Mouse (Mus musculus) midbrain, embryonic 13.5 days (tissue): ENCODE results near the gene Rasgef1b. TPM values are rescaled to one million over a fixed set of nuclear protein-coding genes. Genes with fewer than 3 reads are reported as not detected.

Source experiments
- ATAC-seq: fragments of 200-750 bp; cut with Nextera tagmentation; 2 replicates; pipeline ENCODE4 v1.8.0; 2017; ENCODE audit warnings: mild to moderate bottlenecking, moderate TSS enrichment, moderate library complexity
- H3K27ac ChIP-seq: fragments of 300-500 bp; sonication (generic); 2 replicates; pipeline ENCODE4 v1.5.1; 2015; ENCODE audit warnings: inconsistent platforms, mild to moderate bottlenecking, moderate library complexity
- H3K27me3 ChIP-seq: fragments of 300-500 bp; sonication (generic); 2 replicates; pipeline ENCODE4 v1.6.1; 2015; ENCODE audit warnings: mild to moderate bottlenecking, inconsistent platforms
- H3K36me3 ChIP-seq: fragments of 300-500 bp; sonication (generic); 2 replicates; pipeline ENCODE4 v1.6.1; 2015; ENCODE audit warnings: mild to moderate bottlenecking, inconsistent platforms
- H3K4me1 ChIP-seq: fragments of 300-500 bp; sonication (generic); replicated peaks from 2 replicates; pipeline ENCODE4 v1.6.1; 2015; ENCODE audit warnings: inconsistent platforms
- H3K4me2 ChIP-seq: fragments of 300-500 bp; sonication (generic); replicated peaks from 2 replicates; pipeline ENCODE4 v1.6.1; 2015; ENCODE audit warnings: moderate library complexity, mild to moderate bottlenecking, inconsistent platforms
- H3K4me3 ChIP-seq: fragments of 300-500 bp; sonication (generic); replicated peaks from 2 replicates; pipeline ENCODE4 v1.5.1; 2015; ENCODE audit warnings: mild to moderate bottlenecking, inconsistent platforms
- H3K9ac ChIP-seq: fragments of 300-500 bp; sonication (generic); replicated peaks from 2 replicates; pipeline ENCODE4 v1.6.1; 2015; ENCODE audit warnings: mild to moderate bottlenecking, inconsistent platforms
- H3K9me3 ChIP-seq: fragments of 300-500 bp; sonication (generic); 2 replicates; pipeline ENCODE4 v1.6.1; 2016; ENCODE audit warnings: mild to moderate bottlenecking, inconsistent platforms
- WGBS: fragments of 180-500 bp; shearing (Covaris S2); methylation state at CpG from one replicate; pipeline ENCODE4 v1.1.7; 2015; 5-methylcytosine and 5-hydroxymethylcytosine counted together
- polyA plus RNA-seq: library from polyadenylated mRNA; unstranded; fragments of >200 nt; fragmentation: Nextera tagmentation; extraction: Ambion mirVana; gene quantifications from 2 replicates; pipeline ENCODE4 v1.2.1, GENCODE M21; 2015

Rasgef1b gene
- polyA plus RNA-seq, 1 experiment from 2014 or later: 69.2 TPM

- H3K9ac ChIP-seq: no peak overlapping the region
- 6% methylated on average over 7 of the region's 7 CpGs for WGBS
- H3K9me3 ChIP-seq: no peaks in the 10 kb centered on the region
- H3K36me3 ChIP-seq: no peaks in the 10 kb centered on the region
- peak overlapping the region; percentile 14; the same call in 1 of the 2 replicates for H3K4me2 ChIP-seq
- ATAC-seq: peak; percentile 84
- peak overlapping the region; percentile 84 for H3K27ac ChIP-seq
- H3K4me3 ChIP-seq: no peak overlapping the region
- H3K27me3 ChIP-seq: peaks cover 54% of the 10 kb centered on the region
- H3K4me1 ChIP-seq: peaks cover 53% of the 10 kb centered on the region
Measured at GRCm38 (mm10) chr5:99402297-99402696, 326.6 kb downstream of the Rasgef1b start.

- no peak for ATAC-seq
- peaks cover 63% of the 10 kb centered on the region for H3K27me3 ChIP-seq
Measured at GRCm38 (mm10) chr5:99399855-99400626, 328.8 kb downstream of the Rasgef1b start.

GRCm38 (mm10) chr5:99398472-99399070 lies 330.3 kb downstream of the Rasgef1b start:
- H3K27me3 ChIP-seq: peaks cover 71% of the 10 kb centered on the region
- no peak for ATAC-seq

More at GRCm38 (mm10) chr5:99399855-99400626, 328.8 kb downstream of the Rasgef1b start:
- H3K9me3 ChIP-seq: no peaks in the 10 kb centered on the region
- no peak overlapping the region for H3K27ac ChIP-seq
- no peak overlapping the region for H3K9ac ChIP-seq
- WGBS: 69% methylated on average over 7 of the region's 7 CpGs
- H3K4me2 ChIP-seq: no peak overlapping the region
- H3K4me1 ChIP-seq: peaks cover 36% of the 10 kb centered on the region
- no peak overlapping the region for H3K4me3 ChIP-seq
- no peaks in the 10 kb centered on the region for H3K36me3 ChIP-seq

GRCm38 (mm10) chr5:99394578-99394977 lies 334.3 kb downstream of the Rasgef1b start:
- H3K9me3 ChIP-seq: no peaks in the 10 kb centered on the region
- no peaks in the 10 kb centered on the region for H3K36me3 ChIP-seq
- H3K27ac ChIP-seq: no peak overlapping the region
- no peak overlapping the region for H3K9ac ChIP-seq
- H3K27me3 ChIP-seq: peaks cover 80% of the 10 kb centered on the region
- WGBS: 91% methylated on average over 5 of the region's 5 CpGs
- 0 out of 2 replicates have a peak, but pooled peaks have one; percentile 24 for ATAC-seq
- peaks cover 12% of the 10 kb centered on the region for H3K4me1 ChIP-seq
- H3K4me2 ChIP-seq: no peak overlapping the region
- H3K4me3 ChIP-seq: no peak overlapping the region

More at GRCm38 (mm10) chr5:99398472-99399070, 330.3 kb downstream of the Rasgef1b start:
- WGBS: 60% methylated on average over 5 of the region's 5 CpGs
- Histone ChIP-seq H3K4me3 (no peak overlapping the region), H3K36me3 (no peaks in the 10 kb centered on the region), H3K9ac (no peak overlapping the region), H3K27ac (no peak overlapping the region), H3K4me2 (no peak overlapping the region), H3K4me1 (peaks cover 35% of the 10 kb centered on the region), H3K9me3 (no peaks in the 10 kb centered on the region)

- H3K27me3 ChIP-seq: peaks cover 94% of the 10 kb centered on the region
- no peaks in the 10 kb centered on the region for H3K9me3 ChIP-seq
- H3K36me3 ChIP-seq: no peaks in the 10 kb centered on the region
- ATAC-seq: peak; percentile 65
- no peak overlapping the region for H3K4me3 ChIP-seq
- H3K27ac ChIP-seq: no peak overlapping the region
- no peak overlapping the region for H3K9ac ChIP-seq
- 6% methylated on average over 3 of the region's 3 CpGs for WGBS
- no peak overlapping the region for H3K4me2 ChIP-seq
- peaks cover 12% of the 10 kb centered on the region; the same call in 1 of the 2 replicates for H3K4me1 ChIP-seq
Measured at GRCm38 (mm10) chr5:99391525-99391924, 337.3 kb downstream of the Rasgef1b start.

GRCm38 (mm10) chr5:99390776-99391175 lies 338.1 kb downstream of the Rasgef1b start:
- H3K4me1 ChIP-seq: peaks cover 19% of the 10 kb centered on the region
- H3K9ac ChIP-seq: no peak overlapping the region
- H3K4me2 ChIP-seq: no peak overlapping the region
- no peaks in the 10 kb centered on the region for H3K36me3 ChIP-seq
- 41% methylated on average over 7 of the region's 7 CpGs for WGBS
- H3K27ac ChIP-seq: no peak overlapping the region
- peaks cover 93% of the 10 kb centered on the region for H3K27me3 ChIP-seq
- no peak for ATAC-seq
- no peaks in the 10 kb centered on the region for H3K9me3 ChIP-seq
- no peak overlapping the region for H3K4me3 ChIP-seq

- no peak for ATAC-seq
Measured at GRCm38 (mm10) chr5:99390314-99390713, 338.6 kb downstream of the Rasgef1b start.

GRCm38 (mm10) chr5:99388585-99389250 lies 340.1 kb downstream of the Rasgef1b start:
- 82% methylated on average over 10 of the region's 10 CpGs for WGBS
- Histone ChIP-seq H3K4me1 (peaks cover 34% of the 10 kb centered on the region), H3K27me3 (peaks cover 92% of the 10 kb centered on the region)

More at GRCm38 (mm10) chr5:99390314-99390713, 338.6 kb downstream of the Rasgef1b start:
- Histone ChIP-seq H3K27me3 (peaks cover 93% of the 10 kb centered on the region), H3K4me3 (no peak overlapping the region), H3K9me3 (no peaks in the 10 kb centered on the region), H3K27ac (no peak overlapping the region), H3K36me3 (no peaks in the 10 kb centered on the region), H3K4me1 (peaks cover 23% of the 10 kb centered on the region), H3K9ac (no peak overlapping the region), H3K4me2 (no peak overlapping the region)
- WGBS: 61% methylated on average over 3 of the region's 3 CpGs

GRCm38 (mm10) chr5:99388131-99388530 lies 340.7 kb downstream of the Rasgef1b start:
- Histone ChIP-seq H3K36me3 (no peaks in the 10 kb centered on the region), H3K9ac (no peak overlapping the region), H3K4me3 (no peak overlapping the region), H3K4me2 (no peak overlapping the region), H3K27me3 (peaks cover 92% of the 10 kb centered on the region), H3K27ac (no peak overlapping the region), H3K4me1 (peaks cover 34% of the 10 kb centered on the region), H3K9me3 (no peaks in the 10 kb centered on the region)
- WGBS: 60% methylated on average over 5 of the region's 5 CpGs
- ATAC-seq: no peak

More at GRCm38 (mm10) chr5:99388585-99389250, 340.1 kb downstream of the Rasgef1b start:
- Histone ChIP-seq H3K4me2 (no peak overlapping the region), H3K9me3 (no peaks in the 10 kb centered on the region), H3K36me3 (no peaks in the 10 kb centered on the region), H3K27ac (no peak overlapping the region), H3K9ac (no peak overlapping the region), H3K4me3 (no peak overlapping the region)
- ATAC-seq: no peak

GRCm38 (mm10) chr5:99387185-99387981 lies 341.5 kb downstream of the Rasgef1b start:
- peaks cover 94% of the 10 kb centered on the region for H3K27me3 ChIP-seq
- no peaks in the 10 kb centered on the region for H3K36me3 ChIP-seq
- H3K4me3 ChIP-seq: no peak overlapping the region
- peaks cover 40% of the 10 kb centered on the region for H3K4me1 ChIP-seq
- H3K9ac ChIP-seq: no peak overlapping the region
- 75% methylated on average over 17 of the region's 17 CpGs for whole genome bisulfite sequencing
- H3K9me3 ChIP-seq: no peaks in the 10 kb centered on the region
- no peak overlapping the region for H3K27ac ChIP-seq
- H3K4me2 ChIP-seq: no peak overlapping the region
- ATAC-seq: no peak

GRCm38 (mm10) chr5:99386246-99386845 lies 342.5 kb downstream of the Rasgef1b start:
- no peak overlapping the region for H3K4me3 ChIP-seq
- H3K4me2 ChIP-seq: no peak overlapping the region
- no peaks in the 10 kb centered on the region for H3K36me3 ChIP-seq
- H3K27me3 ChIP-seq: peaks cover 91% of the 10 kb centered on the region
- H3K4me1 ChIP-seq: peaks cover 38% of the 10 kb centered on the region
- 28% methylated on average over 14 of the region's 14 CpGs for WGBS
- no peak for ATAC-seq
- H3K9me3 ChIP-seq: no peaks in the 10 kb centered on the region
- no peak overlapping the region; the same call in 1 of the 2 replicates for H3K9ac ChIP-seq
- no peak overlapping the region for H3K27ac ChIP-seq
